Mouse (Mus musculus): ENCODE results near the gene Olfr970. TPM values are rescaled to one million over a fixed set of nuclear protein-coding genes. Genes with fewer than 3 reads are reported as not detected.

The Olfr970 gene
- not detected for polyA plus RNA-seq (2017; shearing (Covaris generic))

DNA sequence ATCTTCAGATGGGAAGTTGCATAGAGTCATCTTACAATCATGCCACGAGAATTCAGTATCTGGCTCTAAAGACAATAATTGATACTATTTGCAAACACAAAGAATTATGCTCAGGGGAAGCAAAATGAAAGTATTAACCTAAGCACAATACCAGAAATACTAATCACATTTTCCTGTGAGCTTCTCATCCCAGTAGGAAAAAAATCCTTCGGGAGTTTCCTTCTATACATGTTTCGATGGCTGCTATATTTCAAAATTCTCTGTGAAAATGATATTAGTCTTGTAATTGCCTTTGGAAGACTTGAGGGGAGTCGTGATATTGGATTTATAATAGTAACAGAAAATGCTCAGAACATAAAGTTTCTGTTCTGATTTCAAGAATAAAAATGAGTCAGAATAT, at the start of gene Olfr970:
Gene Olfr970, plus strand, starts transcription at position 301 of the 400 bp plus-strand sequence.

DNA sequence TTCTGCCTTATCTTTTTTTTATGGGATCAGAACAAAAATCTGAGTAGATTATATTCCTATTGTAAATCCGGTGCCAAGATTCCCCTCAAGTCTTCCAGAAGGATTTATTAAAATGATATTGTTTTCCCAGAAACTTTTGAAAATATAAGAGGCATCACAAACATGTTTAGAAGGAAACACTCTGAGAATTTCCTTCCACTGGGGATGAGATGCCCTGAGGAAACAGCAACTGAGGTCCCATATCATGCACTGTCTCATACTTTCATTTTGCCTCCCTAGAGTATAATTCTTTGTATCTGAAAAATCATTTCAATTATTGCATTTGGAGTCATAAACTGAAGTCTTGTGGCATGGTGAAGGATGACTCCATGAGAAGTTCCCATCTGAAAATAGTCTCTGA, 25.5 kb upstream of the Olfr970 start, which contains the start of gene Olfr968:
Gene Olfr968, minus strand, starts transcription at position 101 of the 400 bp plus-strand sequence.

DNA sequence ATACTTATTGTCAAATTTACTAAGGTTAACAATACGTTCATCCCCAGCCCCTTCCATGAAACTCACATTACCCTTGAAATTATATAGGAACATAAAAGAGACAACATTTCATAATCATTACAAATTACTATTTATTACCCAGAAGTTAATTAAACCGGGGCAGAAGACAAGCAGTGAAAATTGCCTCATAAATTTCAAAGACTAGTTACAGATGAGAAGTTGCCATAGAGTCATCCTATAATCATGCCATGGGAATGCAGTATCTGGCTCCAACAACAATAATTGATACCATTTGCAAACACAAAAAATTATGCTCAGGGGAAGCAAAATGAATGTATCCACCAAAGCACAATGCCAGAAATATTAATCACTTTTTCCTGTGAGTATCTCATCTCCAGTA, 18.1 kb upstream of the Olfr970 start, which contains the start of gene Olfr969:
Gene Olfr969, plus strand, starts transcription at position 388 of the 400 bp plus-strand sequence.

DNA sequence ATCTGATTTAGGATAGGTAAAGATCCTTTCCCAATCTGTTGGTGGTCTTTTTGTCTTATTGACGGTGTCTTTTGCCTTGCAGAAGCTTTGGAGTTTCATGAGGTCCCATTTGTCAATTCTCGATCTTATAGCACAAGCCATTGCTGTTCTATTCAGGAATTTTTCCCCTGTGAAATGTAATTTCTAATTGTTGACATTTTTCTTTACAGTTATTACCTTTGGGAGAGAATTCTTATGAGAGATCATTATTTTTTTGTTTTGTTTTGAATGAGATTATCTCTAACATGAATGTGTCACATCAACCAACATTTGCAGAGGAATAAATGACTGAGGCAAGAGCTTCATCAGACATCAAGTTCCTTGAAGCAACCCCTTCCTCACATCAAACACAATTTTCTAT, 27.9 kb downstream of the Olfr970 start, which contains the start of gene Olfr971:
Gene Olfr971, plus strand, starts transcription at position 301 of the 400 bp plus-strand sequence.

DNA sequence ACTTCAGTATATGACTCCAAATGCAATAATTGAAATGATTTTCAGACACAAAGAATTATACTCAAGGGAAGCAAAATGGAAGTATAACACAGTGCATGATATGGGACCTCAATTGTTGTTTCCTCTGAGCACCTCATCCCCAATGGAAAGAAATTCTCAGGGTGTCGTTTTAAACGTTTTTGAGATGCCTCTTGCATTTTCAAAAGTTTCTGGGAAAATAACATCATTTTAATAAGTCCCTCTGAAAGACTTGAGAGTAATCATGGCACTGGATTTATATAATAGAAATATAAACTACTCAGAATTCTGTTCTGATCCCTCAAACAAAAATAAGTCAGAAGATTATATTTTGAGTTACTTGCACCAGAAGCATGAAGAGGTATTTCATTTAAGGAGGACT, 57.5 kb downstream of the Olfr970 start, which contains the start of gene Olfr972:
Gene Olfr972, plus strand, starts transcription at position 301 of the 400 bp plus-strand sequence.

Other genes with a start within 250 kb of the Olfr970 start
- gene Olfr959, start 233.3 kb upstream of the Olfr970 start, polyA plus RNA-seq (2017; shearing (Covaris generic)) = not detected
- 0.41 TPM for gene AW551984, start 204.5 kb upstream of the Olfr970 start, polyA plus RNA-seq (2017; shearing (Covaris generic))
- 0.22 TPM for gene Olfr148, start 198.2 kb upstream of the Olfr970 start, polyA plus RNA-seq (2017; shearing (Covaris generic))
- gene Olfr960, start 187.5 kb upstream of the Olfr970 start, polyA plus RNA-seq (2017; shearing (Covaris generic)) = not detected
- gene Olfr961, start 163.8 kb upstream of the Olfr970 start, polyA plus RNA-seq (2017; shearing (Covaris generic)) = 0.51 TPM
- not detected for gene Olfr963, start 141.7 kb upstream of the Olfr970 start, polyA plus RNA-seq (2017; shearing (Covaris generic))
- gene Olfr149, start 101.7 kb upstream of the Olfr970 start, polyA plus RNA-seq (2017; shearing (Covaris generic)) = not detected
- not detected for gene Olfr965, start 97.5 kb upstream of the Olfr970 start, polyA plus RNA-seq (2017; shearing (Covaris generic))
- gene Olfr150, start 77.9 kb upstream of the Olfr970 start, polyA plus RNA-seq (2017; shearing (Covaris generic)) = 0.52 TPM
- not detected for gene Olfr967, start 62.6 kb upstream of the Olfr970 start, polyA plus RNA-seq (2017; shearing (Covaris generic))
- not detected for gene Olfr968, start 25.6 kb upstream of the Olfr970 start, polyA plus RNA-seq (2017; shearing (Covaris generic))
- 0.55 TPM for gene Olfr969, start 17.9 kb upstream of the Olfr970 start, polyA plus RNA-seq (2017; shearing (Covaris generic))
- not detected for gene Olfr971, start 28.0 kb downstream of the Olfr970 start, polyA plus RNA-seq (2017; shearing (Covaris generic))
- not detected for gene Olfr972, start 57.6 kb downstream of the Olfr970 start, polyA plus RNA-seq (2017; shearing (Covaris generic))
- gene Olfr229, start 98.5 kb downstream of the Olfr970 start, polyA plus RNA-seq (2017; shearing (Covaris generic)) = not detected
- gene Olfr974, start 128.6 kb downstream of the Olfr970 start, polyA plus RNA-seq (2017; shearing (Covaris generic)) = 0.24 TPM
- not detected for gene Olfr975, start 143.2 kb downstream of the Olfr970 start, polyA plus RNA-seq (2017; shearing (Covaris generic))
- gene Olfr976, start 152.3 kb downstream of the Olfr970 start, polyA plus RNA-seq (2017; shearing (Covaris generic)) = not detected
- gene Olfr978, start 183.3 kb downstream of the Olfr970 start, polyA plus RNA-seq (2017; shearing (Covaris generic)) = 0.49 TPM
- gene Olfr979, start 194.6 kb downstream of the Olfr970 start, polyA plus RNA-seq (2017; shearing (Covaris generic)) = not detected
- 0.12 TPM for gene Olfr980, start 200.7 kb downstream of the Olfr970 start, polyA plus RNA-seq (2017; shearing (Covaris generic))
- gene Olfr981, start 212.6 kb downstream of the Olfr970 start, polyA plus RNA-seq (2017; shearing (Covaris generic)) = not detected